Mouse (Mus musculus): ENCODE measurements around the gene Xrcc2. TPM values are rescaled to one million over a fixed set of nuclear protein-coding genes. Genes with fewer than 3 reads are reported as not detected.

Xrcc2 gene
- total RNA-seq, 1 experiment from 2014 or later = 11.4 TPM

DNA sequence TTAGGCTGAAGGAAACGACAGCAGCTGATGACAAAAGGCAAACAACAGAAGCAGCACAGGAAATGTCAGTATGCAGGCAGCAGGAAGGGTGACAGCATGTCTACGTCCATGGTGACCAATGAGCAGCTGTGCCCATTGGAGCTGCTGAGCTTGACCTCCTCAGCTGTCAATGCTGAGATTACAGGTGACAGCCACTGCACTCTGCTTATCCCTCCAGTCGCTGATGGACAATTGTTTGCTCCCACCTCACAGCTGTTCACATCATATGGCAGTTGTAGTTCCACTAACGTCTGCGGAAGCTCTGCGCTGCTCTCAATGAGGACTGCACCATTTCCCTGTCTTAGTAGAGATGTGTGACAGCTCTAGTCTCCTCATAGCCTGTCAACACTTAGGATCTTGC lies 9.8 kb downstream of the Xrcc2 start:
- ATAC-seq (replicated peaks; ENCODE audit: insufficient number of reproducible peaks, low FRiP score, low TSS enrichment, poor library complexity, severe bottlenecking) = no peak

- no peak for ATAC-seq (replicated peaks; ENCODE audit: insufficient number of reproducible peaks, low FRiP score, low TSS enrichment, poor library complexity, severe bottlenecking)
Measured at GRCm38 (mm10) chr5:25671696-25672520, 33.7 kb downstream of the Xrcc2 start.

GRCm38 (mm10) chr5:25671051-25671450 lies 34.6 kb downstream of the Xrcc2 start:
- ATAC-seq (replicated peaks; ENCODE audit: insufficient number of reproducible peaks, low FRiP score, low TSS enrichment, poor library complexity, severe bottlenecking) = no peak

DNA sequence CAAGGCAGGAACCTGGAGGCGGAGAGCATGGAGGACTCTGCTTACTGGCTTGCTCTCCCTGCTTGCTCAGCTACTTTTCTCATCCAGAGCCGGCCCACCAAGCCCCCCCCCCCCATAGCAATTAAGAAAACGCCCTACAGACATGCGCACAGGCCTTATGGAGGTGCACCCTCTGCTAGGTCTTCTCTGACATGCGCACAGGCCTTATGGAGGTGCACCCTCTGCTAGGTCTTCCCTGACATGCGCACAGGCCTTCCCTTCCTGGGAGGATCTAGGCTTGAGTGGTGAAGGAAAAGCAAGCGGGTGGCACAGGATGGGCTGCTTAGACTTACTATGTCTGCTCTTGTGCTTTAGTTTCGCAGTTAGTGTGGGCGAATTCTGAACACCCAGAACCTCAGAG lies 37.3 kb downstream of the Xrcc2 start:
- ATAC-seq (replicated peaks; ENCODE audit: insufficient number of reproducible peaks, low FRiP score, low TSS enrichment, poor library complexity, severe bottlenecking) = no peak

- no peak for ATAC-seq (replicated peaks; ENCODE audit: insufficient number of reproducible peaks, low FRiP score, low TSS enrichment, poor library complexity, severe bottlenecking)
Measured at GRCm38 (mm10) chr5:25666684-25667083, 38.9 kb downstream of the Xrcc2 start.

DNA sequence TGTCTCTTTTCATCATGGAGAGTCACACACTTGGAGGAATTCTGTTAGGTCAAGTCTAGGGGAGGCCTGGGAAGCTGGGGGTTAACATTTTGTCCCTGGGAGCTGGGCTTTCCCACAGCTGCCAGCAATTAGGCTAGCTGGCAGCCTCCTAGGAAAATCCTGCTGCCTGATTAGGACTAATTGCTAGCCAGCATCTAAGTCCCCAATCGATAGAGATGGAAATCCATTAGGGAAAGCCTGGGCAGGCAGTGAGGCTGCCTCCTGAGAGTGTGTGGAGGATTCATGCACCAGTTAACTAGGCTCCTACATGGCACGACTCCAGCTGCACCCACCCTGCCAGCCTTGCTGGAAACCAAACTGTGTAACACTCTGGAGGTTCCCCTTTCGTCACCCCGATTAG lies 39.5 kb downstream of the Xrcc2 start:
- no peak for ATAC-seq (replicated peaks; ENCODE audit: insufficient number of reproducible peaks, low FRiP score, low TSS enrichment, poor library complexity, severe bottlenecking)

GRCm38 (mm10) chr5:25665516-25665915 lies 40.1 kb downstream of the Xrcc2 start:
- no peak for ATAC-seq (replicated peaks; ENCODE audit: insufficient number of reproducible peaks, low FRiP score, low TSS enrichment, poor library complexity, severe bottlenecking)

- ATAC-seq (replicated peaks; ENCODE audit: insufficient number of reproducible peaks, low FRiP score, low TSS enrichment, poor library complexity, severe bottlenecking) = 0 out of 2 replicates have a peak, but pooled peaks have one; percentile 53
Measured at GRCm38 (mm10) chr5:25663165-25663564, 42.5 kb downstream of the Xrcc2 start.

GRCm38 (mm10) chr5:25654578-25654987 lies 51.0 kb downstream of the Xrcc2 start:
- no peak for ATAC-seq (replicated peaks; ENCODE audit: insufficient number of reproducible peaks, low FRiP score, low TSS enrichment, poor library complexity, severe bottlenecking)

GRCm38 (mm10) chr5:25653377-25653776 lies 52.2 kb downstream of the Xrcc2 start:
- no peak for ATAC-seq (replicated peaks; ENCODE audit: insufficient number of reproducible peaks, low FRiP score, low TSS enrichment, poor library complexity, severe bottlenecking)

DNA sequence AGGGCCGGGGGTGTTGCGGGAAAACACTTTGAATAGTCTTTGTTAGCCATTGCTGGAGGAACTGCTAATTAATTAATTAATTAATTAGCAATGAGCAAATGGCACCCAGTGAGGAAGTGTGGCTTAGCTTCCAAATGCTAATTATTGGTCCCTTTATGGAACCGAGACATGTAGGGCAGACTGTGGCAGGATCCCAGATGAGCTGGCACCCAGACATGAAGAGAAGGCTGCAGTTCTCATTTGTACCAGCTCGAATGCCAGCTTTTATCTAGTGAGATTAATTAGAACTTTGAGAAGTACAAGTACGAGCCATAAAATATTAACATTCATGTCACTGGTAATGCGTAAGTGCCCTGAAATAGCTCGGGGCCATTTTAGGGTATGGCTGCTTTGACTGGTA lies 53.2 kb downstream of the Xrcc2 start:
- ATAC-seq (replicated peaks; ENCODE audit: insufficient number of reproducible peaks, low FRiP score, low TSS enrichment, poor library complexity, severe bottlenecking) = no peak

DNA sequence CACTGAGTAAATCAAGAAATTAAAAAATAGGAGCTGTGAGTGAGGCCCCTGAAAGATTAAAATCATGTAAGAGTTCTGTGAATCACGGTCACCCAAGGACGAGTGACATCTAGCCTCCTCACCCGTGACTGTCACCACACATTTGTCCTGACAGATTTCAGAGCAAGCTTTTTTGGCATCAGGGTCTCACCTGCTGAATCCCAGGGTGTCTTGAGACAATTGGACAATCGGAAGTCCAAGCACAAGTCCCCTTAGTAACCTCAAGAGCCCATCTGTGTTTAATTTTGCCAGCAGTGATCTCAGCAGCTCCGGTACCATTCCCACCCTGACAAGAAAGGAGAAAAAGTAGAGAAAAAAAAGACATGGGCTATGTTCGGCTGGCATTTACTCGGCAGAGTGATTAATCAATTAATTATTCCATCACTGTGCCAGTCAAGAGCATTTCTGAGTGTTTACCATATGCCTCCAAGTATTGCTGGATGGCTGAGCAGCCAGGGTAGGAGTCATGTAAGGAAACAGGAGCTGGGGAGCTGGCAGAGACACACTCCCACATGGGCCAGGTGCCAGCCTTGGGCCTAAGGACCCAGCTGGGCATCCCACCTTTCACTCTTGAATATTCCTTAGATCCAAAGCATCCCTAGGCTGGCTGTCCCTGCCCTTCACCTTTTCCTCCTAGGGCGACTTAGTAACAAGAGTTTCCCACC lies 59.8 kb downstream of the Xrcc2 start:
- ATAC-seq (replicated peaks; ENCODE audit: insufficient number of reproducible peaks, low FRiP score, low TSS enrichment, poor library complexity, severe bottlenecking) = no peak

GRCm38 (mm10) chr5:25644509-25644908 lies 61.1 kb downstream of the Xrcc2 start:
- no peak for ATAC-seq (replicated peaks; ENCODE audit: insufficient number of reproducible peaks, low FRiP score, low TSS enrichment, poor library complexity, severe bottlenecking)

DNA sequence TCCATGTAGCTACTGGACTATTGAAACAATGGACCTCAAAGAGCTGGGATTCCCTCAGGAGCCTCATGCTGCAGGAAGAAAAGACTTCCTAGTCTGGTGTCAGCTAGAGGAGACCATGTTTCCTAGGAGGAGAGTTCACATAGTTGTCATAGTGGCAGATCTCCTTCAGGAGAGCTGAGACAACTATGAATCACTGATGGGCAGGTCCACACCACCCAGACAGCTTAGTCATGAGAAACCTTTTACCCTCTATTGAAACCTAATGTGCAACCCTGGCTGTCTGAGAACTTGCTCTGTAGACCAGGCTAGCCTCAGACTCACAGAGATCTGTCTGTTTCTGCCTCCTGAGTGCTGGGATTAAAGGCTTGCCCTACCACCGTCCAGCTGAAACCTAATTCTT lies 62.9 kb downstream of the Xrcc2 start:
- ATAC-seq (replicated peaks; ENCODE audit: insufficient number of reproducible peaks, low FRiP score, low TSS enrichment, poor library complexity, severe bottlenecking) = no peak

Other genes starting within 250 kb of the Xrcc2 start
- 71.9 to 130 TPM (median 77.4 TPM) in 3 replicates for gene Kmt2c, start 207.0 kb downstream of the Xrcc2 start, total RNA-seq (2017)
- not detected in 3 replicates for gene Cct8l1, start 189.8 kb downstream of the Xrcc2 start, total RNA-seq (2017)
- gene Actr3b, start 54.2 kb upstream of the Xrcc2 start, total RNA-seq (2017) = not detected in 3 replicates
- gene Gm21663, start 236.6 kb upstream of the Xrcc2 start, total RNA-seq (2017) = not detected in 3 replicates
- gene Gm21671, start 248.6 kb upstream of the Xrcc2 start, total RNA-seq (2017) = not detected in 3 replicates